Mouse (Mus musculus) gastrocnemius, postnatal 10 days (tissue): ENCODE data around the gene Edem3. TPM values are rescaled to one million over a fixed set of nuclear protein-coding genes. Genes with fewer than 3 reads are reported as not detected.
A peak's percentile ranks its signal among the peaks of the same experiment; 100 is the strongest.

Source experiments
- DNase-seq: peaks from one replicate; pipeline ENCODE4 v3.0.0; 2021; ENCODE audit warnings: mixed read lengths
- total RNA-seq, 2 experiments: library from RNA; stranded (reverse); gene quantifications; 2 replicates each; pipeline ENCODE4 v1.2.3; 2021

The Edem3 gene
- total RNA-seq, 2 experiments from 2014 or later, result 29.8 to 31.0 TPM

DNA sequence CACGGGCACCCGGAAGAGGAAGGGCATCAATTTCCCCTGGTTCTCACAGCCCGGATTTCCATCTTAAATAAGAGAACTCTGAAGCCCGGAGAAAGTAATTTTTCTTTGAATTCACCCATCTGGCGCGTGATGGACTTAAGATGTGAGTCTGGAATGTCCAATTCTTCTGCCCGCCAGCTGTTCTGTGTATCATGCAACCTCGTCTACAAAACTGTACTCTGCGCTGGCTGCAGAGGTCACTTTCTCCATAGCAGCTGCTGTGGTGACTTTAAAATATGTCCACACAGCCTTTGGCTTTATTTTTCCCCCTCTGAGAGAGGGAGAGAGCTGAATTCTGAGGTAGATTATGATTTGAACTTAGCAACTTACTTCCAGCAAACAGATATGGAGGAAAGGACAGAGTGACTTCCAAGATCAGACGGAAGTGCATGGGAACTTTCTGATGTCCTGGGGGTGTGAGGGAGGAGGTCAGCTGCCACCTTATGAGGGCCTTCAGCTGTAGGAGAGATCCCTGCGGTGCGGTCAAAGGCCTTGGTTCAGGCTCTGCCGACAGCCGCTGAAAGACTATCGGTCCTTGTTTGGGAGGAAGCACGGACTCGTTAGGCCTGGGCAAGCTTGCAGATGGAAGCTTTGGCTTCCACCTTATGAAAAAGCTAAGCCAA, 108.1 kb downstream of the Edem3 start:
- DNase-seq, result no peak

DNA sequence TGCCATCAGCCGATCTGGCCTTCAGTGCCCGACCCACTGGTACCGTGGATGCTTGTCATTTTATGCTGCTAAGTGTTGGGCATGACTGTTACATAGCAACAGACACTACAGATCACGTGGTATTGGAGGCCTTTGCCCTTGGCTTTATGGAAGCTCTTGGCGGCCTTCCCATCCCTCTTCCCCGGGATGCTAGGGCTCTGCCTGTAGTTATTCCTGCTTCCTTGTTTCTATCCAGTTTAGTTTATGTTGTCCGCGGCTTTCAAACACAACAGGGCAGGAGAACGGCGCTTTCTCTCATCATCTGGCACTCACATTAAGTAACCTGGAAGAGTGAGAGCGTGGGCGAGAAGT, 108.6 kb downstream of the Edem3 start:
- DNase-seq, result peak; percentile 44

DNA sequence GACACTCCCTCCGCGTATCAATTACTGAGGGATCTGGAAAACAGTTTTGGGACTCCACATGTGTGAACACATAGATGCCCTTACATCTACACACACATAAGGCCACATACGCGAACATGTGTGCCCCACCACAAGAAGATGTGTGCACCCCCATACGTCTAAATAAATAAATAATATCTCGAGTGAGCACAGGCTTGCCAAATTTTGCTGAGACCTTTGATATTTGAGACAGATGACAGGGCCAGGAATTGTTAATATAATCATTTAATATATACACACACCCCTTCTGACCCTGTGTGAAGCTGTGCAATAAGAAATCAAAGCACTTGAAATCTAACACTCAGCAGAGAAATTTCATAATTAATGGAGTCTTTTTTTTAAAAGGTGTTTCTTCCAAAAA, 109.2 kb downstream of the Edem3 start:
- no peak for DNase-seq

Other genes starting within 250 kb of the Edem3 start
- 10 to 100 TPM; 35.8 to 45.5 TPM for gene Fam129a, start 184.2 kb upstream of the Edem3 start, total RNA-seq